Mouse (Mus musculus): ENCODE measurements at regions not wholly inside any gene's neighbourhood (a gene's known extent, or its start where the extent isn't known, plus 50 kb on each side); places are given as distances from the start of the nearest gene placed in this dataset.

DNA sequence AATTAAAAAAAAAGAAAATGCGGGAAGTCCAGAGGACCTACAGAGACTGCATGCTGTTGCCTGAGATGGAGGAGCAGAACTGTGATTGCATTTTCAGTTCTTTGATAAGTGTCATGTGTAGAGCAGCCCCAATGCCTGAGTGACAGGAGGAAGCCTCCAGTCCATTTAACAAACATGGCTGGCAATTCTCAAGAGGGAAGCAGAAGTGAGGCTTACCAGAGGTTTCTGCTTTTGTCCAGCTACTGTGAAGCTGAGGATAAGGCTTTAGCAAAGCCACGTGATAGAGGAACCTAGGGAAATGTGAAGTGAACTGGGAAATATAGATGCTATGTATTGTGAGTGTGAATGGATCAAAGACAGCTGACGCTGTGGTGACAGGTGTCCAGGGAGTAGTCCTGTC lies 56.6 kb downstream of the Sucnr1 start:
- DNase-seq (ENCODE audit: low read depth, low spot score), result no peak

DNA sequence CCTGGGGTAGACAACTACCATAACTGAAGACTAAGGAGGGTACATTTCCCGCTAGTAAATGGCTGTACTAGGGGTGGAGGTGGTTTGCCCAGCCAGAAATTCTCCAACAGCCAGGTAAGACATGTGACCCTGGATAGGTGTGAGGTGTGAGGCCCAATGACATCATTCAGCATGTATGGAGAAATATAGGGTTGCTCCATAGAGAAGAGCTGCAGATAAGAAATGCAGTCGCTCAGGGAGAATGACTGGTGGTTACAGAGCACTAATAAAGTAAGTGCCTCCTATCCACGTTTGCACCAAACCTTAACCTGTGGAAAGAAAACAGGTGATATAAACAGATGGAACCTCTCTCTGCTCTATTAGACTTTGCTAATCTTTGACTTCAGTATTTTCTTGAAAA lies 78.2 kb downstream of the Sucnr1 start:
- no peak for DNase-seq (ENCODE audit: low read depth, low spot score)

DNA sequence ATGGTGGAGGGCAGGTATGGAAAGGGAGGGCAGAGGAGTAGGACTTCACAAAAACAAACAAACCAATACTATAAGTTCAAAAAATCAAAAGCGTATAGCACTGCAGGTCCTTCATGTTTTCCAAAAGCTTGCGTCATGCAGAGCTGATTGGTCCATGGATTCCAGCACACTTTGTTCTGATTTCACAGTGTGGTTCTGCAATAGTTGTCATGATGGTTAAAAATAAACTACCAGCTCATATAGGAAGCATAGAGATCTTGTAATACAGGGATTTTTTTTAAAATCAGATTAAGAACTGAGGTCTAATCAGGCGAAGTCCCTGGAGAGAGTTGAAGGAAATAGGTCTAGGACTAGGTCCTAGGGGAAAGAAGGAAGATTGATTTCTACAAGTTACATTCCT lies 86.0 kb downstream of the Sucnr1 start:
- peak; percentile 21 for DNase-seq (ENCODE audit: low read depth, low spot score)

DNA sequence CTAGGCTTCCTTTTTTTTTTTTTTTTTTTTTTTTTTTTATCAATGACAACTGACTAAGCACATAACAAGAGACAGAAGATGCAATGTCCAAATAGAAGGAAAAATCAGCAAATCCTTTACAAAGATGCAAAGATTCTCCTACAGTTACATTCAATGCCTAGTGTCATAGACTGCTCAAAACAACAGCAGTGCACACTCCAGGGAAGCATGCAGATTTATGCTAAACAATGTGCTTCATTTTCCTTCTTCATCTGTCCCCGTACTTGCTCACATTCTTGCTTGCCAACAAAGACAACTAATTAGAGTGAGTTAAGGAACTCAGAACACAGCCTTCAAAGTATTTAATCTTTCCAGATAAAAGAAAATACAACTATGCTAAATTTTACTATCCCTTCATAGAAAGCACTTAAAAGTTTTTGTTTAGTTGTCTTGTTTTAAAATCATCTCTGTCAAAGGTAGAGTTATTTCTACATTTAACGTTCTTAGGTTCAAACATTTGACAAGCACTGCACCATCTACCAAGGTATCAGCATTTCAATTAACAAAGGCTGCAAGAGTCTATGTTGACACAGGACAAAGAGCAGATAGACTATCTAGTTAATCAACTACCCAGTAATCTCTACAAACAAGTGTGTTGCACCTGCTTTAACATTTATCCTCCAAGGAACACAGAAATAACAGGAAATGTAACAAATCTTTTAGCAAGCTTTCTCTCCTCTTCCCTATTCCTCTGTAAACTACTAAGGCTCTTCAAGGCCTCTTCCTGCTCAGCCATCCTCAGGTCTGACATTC lies 86.7 kb downstream of the Sucnr1 start:
- DNase-seq (ENCODE audit: low read depth, low spot score), result no peak

DNA sequence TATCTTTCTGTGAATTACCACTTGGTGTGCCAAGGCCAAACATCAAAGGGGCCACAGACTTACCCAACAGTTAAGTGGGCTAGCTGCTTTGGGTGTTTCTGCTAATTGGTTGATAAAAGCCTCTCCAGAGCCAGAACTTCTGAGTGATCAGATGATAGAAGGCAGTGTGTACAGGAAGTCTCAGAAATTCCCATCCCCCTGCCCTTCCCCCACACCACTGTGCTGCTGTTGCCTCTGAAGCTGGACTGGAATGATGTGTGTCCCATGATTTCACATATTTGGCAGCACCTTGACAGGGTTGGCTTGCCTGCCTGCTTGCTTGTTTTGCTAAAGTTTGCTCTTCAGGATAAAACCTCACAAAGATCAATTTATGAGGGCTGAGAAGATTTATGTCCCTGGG lies 87.9 kb downstream of the Sucnr1 start:
- DNase-seq (ENCODE audit: low read depth, low spot score), result peak; percentile 13

DNA sequence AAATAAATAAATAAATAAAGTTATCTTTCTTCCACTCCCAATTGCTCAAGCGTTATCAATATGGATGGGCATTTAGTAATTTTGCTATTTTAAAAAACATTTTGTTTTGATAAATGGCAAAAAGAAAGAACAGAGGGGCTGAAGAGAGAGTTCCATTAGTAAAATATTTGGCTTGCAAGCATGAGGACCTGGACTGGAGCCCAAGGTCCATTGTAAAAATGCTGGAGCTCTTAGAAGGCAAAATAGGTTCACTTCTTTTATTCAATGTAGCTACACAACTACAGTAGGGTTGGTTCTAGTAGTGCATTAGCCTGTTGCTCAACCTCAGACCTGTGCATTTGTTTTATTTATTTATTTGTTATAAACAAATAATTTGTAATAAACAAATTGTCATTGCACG lies 102.8 kb downstream of the Sucnr1 start:
- no peak for DNase-seq (ENCODE audit: low read depth, low spot score)

DNA sequence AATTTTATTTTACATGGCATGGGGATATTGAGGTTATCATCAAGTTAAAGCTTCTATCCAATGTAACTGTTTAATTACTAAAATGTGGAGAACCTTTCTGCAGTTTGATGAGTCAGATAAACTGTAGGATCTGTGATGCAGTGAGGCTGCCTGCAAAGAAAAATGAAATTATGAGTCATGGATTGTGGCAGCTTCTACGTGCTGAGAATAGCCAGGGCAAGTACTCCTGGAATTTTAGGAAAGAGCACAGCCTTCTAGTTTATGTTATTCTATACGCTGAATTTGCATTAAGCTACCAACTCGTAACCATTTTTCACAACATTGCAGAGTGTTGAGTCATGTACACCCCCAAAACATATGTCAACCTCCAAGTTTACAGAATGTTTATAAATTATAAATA lies 114.4 kb downstream of the Sucnr1 start:
- DNase-seq (ENCODE audit: low read depth, low spot score), result no peak

DNA sequence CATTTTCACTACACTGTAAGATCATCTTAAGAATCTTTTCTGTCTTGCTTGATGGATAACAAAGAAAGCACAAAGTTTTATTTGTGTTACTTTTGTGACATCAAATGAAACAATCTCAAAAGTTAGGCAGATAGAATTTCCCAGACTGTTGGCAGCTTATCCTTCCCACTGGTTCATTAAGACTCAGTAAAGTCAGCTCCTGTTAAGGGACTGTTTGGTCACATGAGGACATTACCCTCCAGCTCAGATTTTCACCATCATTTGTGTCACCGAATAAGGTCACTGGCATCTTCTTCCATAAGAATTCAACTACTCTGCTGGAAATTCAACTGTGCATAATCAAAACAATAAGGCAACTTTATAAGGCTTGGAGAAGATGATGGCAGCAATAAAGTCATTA lies 126.3 kb downstream of the Sucnr1 start:
- no peak for DNase-seq (ENCODE audit: low read depth, low spot score)

DNA sequence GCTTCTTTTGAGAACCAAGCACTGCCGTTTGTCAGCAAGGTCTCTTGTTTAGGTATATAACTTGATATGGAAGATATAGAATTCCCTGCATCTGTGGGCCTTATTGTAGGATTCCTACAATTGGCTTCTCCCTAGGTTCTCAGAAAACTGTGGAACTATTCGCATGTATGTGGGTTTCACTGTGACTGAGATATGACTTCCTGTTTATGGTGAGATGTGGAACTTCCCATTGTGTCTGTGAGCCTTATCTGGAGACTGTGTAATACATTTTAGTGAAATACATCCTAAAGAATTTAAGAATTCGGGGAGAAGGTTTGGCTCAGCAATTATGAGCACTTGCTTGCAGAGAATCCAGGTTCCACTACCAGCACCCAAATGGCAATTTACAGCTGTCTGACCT lies 137.3 kb downstream of the Sucnr1 start:
- DNase-seq (ENCODE audit: low read depth, low spot score), result no peak

DNA sequence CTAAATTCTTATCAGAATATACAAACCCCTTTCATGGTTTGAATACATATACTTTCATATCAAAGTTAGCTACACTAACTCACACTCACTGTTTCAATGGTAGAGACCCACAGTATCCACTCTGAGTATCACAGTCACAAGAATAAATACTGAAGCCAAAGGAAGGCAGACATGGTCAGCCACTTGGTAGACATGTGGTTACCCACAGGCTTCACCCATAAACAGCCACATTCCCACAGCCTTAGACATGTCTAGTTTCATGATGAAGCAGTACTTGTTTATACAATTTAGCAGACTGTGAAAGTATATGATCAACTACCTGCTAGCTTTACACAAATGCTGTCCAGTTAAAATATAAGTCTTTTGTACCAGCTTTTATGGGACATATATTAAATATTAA lies 159.0 kb downstream of the Sucnr1 start:
- no peak for DNase-seq (ENCODE audit: low read depth, low spot score)

DNA sequence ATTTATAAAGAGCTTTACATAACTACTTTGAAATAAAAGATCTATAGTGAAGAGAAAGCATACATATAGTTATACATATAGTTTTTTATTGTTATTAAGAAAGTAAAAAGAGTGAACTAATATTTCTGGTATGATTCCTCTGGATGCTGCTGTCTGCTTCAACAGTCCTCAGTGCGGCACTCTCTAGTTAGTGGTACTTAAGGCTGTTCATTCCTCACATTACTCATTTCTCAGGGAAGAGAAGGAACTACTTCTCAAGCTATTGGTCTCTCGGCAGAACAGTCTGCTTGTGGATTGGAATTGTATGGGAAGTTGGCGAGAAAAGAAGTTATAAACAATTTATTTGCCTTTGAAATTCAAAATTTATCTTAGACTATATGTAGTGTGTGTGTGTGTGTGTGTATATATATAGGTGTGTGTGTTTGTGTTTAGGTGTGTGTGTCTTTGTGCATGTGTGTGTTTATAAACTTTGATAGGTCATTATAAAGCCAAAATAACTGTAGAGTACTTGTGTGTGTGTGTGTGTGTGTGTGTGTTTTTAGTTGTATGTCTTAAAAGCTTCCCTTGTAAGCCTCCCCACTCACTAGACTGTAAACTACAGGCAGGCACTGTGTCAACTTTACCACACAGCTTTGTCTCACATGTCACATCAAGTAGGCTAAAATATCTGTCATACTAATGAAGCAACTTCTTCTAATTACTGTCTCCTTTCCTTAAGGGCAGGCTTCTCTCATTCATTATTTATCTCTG lies 185.2 kb downstream of the Sucnr1 start:
- DNase-seq (ENCODE audit: low read depth, low spot score), result no peak

DNA sequence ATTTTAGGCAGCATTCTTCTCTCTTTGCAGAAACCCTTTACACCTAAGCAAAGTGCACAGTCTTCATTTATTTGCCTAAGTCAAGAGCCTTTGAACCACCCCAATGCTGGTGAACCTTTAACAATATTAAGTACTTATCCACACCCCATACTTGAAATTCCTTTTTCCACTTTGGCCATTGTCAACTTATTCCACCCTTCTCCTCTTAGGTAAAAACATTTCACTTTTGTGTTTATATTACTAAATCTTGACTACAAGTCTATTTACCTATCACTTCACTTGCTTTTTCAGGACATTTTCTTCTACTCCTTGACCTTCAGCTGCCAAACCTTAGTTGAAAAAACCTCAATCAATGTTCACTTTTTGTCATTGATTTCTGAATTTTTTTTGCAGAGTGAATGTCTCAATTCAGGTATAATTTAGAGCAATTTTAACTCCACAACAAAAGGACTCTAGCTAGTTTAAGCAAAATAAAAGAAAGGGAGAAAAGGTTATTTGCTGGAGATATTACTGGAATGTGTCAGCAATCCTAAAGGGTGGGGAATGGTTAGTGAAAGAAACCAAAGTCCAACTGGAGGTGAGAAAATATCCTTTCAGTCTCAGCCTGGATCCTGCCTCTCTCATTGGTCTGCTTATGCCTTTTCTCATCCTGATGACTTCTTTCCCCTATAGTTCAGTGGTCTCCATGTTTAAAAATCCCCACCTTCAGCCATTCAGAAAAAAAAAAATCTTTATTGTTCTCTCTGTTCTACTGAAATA lies 185.9 kb downstream of the Sucnr1 start:
- no peak for DNase-seq (ENCODE audit: low read depth, low spot score)

DNA sequence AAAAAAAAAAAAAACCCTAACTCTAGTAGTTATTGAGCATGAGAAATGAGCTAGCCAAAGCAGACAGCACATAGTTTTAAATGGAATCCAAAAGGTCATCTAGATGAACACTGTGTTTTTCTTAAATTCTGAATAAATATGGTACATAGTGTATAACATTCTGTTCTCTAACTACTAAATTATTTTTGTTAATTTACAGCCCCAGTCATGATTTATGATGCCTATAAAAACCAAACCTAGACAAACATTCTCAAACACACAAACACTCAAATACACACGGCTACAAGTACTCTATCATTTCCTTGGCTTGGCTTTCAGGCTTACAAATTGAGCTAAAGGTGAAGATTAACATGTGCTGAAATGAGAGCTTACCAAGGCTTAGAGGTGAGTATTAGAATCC lies 188.8 kb downstream of the Sucnr1 start:
- no peak for DNase-seq (ENCODE audit: low read depth, low spot score)

DNA sequence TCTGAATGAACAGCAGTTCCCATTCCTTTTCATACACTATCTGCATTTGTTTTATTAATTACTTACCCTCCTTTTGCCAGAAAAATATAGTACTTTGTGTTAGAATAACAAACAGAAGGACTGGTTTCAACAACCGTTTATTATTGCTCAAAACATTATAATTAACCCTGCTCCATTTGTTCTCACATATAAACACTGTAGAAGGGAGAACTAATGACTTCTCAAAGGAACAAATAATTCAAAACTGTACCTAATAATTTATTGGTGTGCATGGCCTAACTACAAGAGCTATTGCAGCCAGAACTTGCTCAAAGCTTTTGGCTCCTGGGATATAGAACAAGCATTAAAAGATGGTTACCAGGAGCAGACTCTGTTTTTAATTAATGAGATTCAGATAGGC lies 192.1 kb downstream of the Sucnr1 start:
- no peak for DNase-seq (ENCODE audit: low read depth, low spot score)

DNA sequence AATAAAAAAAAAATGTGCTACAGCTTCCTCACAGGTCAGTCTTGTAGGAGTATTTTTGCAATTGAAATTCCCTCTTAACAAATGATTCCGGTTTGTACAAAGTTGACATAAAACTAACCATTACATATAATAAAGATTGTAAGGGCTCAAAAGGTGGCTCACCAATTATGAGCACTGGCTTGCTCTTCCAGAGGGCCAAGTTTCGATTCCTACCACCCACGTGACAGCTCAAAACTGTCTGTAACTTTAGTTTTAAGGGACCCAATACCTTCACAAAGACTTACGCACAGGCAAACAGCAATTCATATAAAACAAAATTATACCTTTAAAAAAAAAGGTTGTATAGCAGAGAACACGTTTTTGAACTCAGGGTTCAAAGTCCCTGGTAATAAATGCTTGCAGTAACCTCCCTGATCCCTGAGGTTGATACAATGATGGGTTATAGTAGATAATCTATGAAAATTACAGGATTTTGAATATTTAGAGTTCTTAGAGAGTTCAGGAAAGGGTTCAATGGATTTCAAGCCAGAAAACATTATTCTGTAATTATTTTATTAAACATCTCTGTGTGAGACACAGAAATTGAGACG lies 193.7 kb downstream of the Sucnr1 start:
- DNase-seq (ENCODE audit: low read depth, low spot score), result no peak

DNA sequence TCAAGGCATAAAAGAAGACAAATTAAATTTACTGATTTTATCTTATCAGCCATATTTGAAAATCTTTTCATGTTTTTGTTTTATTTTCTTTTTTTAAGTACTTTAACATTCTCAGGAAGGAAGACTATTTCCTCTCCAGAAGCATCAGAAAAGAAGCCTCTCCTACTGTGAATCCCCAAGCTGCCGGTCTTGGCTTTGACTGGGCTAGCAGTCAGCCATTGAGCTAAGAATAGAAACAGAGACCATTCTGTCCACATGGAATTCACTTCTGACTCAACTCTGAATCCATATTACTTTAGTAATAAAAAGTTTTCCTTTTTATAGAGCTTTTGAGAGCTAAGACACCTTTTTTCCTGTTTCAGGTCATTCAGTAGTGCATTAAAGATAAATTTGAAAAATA lies 194.8 kb upstream of the Mbnl1 start:
- DNase-seq (ENCODE audit: low read depth, low spot score), result peak; percentile 4

DNA sequence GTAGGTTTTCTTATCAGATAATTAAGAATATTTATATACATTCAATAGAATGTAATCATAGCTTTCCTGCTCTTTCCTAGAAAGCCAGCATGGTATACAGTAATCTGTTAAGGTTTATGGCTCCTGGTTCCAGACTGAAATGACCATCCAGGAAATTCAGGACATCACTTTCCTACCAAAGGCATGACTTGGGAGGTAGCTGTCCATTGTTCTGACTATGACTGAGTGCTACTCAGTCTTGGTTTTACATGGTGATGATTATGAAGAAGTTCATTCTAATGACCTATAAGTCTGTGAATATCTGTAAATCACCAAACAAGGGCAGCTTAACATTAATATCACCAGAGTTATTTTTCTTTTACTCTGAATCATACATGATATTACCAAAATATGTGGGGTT lies 191.4 kb upstream of the Mbnl1 start:
- no peak for DNase-seq (ENCODE audit: low read depth, low spot score)

DNA sequence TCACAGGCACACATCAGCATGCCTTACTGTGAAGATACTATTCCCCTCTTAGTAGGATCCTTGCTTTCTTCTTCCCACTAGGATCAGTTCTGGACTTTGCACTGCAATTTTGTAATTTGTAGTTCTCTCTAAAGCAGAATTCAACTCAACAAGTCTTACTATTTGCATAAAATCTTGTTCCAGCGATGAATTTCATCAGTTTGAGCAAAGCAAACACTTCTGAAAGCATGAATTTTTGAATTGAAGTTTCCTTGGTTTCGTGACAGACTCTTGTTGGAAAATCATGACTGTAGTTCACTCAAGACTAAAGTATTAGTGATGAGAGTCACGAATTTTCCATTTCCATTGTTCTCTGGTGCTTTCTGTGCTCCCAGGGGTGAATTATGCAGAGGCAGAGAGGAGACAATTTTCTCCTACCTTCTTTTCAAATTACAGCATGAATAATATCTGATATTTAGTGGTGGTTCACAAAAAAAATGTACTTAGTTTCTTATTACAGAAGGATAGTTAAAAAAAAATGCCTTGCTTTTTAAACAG lies 190.6 kb upstream of the Mbnl1 start:
- DNase-seq (ENCODE audit: low read depth, low spot score), result no peak

DNA sequence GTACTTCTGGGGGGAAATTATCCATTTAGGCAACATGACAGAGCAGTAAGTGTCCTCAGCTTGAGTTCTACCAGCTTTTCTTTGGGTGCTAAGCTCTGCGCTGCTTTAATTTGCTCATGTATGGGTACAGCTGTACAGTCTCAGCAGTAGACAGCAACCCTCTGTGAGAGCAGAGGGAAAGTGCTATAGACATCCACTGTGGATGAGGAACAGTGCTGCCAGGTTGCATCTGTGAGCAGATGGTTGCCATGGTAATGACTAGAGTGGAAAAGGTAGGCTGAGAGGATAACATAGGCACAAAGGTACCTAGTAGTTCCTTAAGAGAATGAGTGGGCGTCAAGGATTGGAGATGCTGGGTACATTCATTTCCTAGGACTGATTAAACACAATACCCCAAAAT lies 180.5 kb upstream of the Mbnl1 start:
- DNase-seq (ENCODE audit: low read depth, low spot score), result no peak

DNA sequence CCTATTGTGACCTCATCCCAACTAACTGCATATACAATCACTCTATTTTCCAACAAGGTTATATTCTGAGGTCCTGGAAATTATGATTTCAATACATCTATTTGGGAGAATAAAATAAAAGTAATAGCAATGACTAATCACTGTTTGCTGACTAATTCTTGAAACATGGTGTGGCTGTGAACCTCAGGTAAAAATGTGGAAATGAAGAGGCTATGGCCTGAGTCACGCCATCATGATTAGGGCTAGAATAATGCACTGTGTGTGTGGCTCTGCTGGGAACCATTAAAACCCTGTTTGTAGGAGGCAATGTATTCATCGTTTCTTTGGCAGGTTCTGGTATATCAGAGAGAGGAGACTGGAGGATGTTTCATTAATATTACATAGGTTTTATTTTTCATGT lies 179.7 kb upstream of the Mbnl1 start:
- DNase-seq (ENCODE audit: low read depth, low spot score), result no peak

DNA sequence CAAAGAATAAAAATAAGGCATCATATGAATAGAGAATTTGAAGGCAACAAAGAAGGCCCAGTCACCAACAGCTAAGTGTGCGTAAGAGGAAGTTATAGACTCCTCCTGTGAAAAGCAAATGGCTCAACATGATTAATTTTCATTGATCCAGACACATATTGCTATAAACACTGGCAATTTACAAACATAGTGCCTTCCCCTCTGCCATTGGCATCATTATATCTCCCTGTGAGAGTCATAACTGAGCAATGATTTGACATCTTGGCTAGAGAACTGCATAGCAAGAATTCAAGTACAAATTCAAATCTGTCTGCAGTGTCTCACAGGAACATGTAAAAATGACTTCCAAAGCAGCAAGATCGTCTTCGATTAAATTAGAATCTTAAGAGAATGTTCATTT lies 167.2 kb upstream of the Mbnl1 start:
- DNase-seq (ENCODE audit: low read depth, low spot score), result no peak

DNA sequence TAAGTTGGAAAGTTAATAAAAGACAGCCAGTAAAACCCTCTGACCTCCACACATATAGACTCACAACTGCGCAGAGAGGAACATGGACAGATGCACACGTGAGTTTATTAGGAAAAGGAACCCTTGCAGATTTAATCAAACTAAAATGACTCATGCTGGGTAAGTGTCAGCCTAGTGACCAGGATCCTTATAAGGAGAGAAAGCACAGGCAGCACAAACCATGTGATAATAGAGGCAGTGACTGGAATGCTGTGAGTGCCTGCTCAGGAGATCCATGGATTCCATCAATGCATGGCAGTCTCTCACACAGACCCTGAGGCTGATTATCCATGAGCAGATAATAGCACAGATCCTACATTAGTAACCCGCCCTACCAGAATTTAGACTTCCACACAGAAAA lies 162.2 kb upstream of the Mbnl1 start:
- DNase-seq (ENCODE audit: low read depth, low spot score), result no peak
